Mouse (Mus musculus) stomach, embryonic 15.5 days (tissue): ENCODE measurements around the gene Hinfp. TPM values are rescaled to one million over a fixed set of nuclear protein-coding genes. Genes with fewer than 3 reads are reported as not detected.

Experiments used
- ATAC-seq: fragments of 200-750 bp; cut with Nextera tagmentation; 2 replicates; pipeline ENCODE4 v1.8.0; 2017; ENCODE audit warnings: low read depth, moderate number of reproducible peaks, moderate TSS enrichment; ENCODE audit not compliant: insufficient read depth, low FRiP score
- H3K27ac ChIP-seq: fragments of 300-500 bp; sonication (generic); 2 replicates; pipeline ENCODE4 v1.5.1; 2015; ENCODE audit warnings: mild to moderate bottlenecking, inconsistent platforms
- H3K27me3 ChIP-seq: fragments of 300-500 bp; sonication (generic); replicated peaks from 2 replicates; pipeline ENCODE4 v1.6.1; 2015; ENCODE audit warnings: inconsistent platforms
- H3K36me3 ChIP-seq: fragments of 300-500 bp; sonication (generic); 2 replicates; pipeline ENCODE4 v1.6.1; 2015; ENCODE audit warnings: inconsistent platforms
- H3K4me1 ChIP-seq: fragments of 300-500 bp; sonication (generic); 2 replicates; pipeline ENCODE4 v1.6.1; 2015; ENCODE audit warnings: inconsistent platforms
- H3K4me2 ChIP-seq: fragments of 300-500 bp; sonication (generic); 2 replicates; pipeline ENCODE4 v1.6.1; 2015; ENCODE audit warnings: mild to moderate bottlenecking, inconsistent platforms
- H3K4me3 ChIP-seq: fragments of 300-500 bp; sonication (generic); replicated peaks from 2 replicates; pipeline ENCODE4 v1.5.1; 2015; ENCODE audit warnings: inconsistent platforms
- H3K9ac ChIP-seq: fragments of 300-500 bp; sonication (generic); 2 replicates; pipeline ENCODE4 v1.6.1; 2015; ENCODE audit warnings: inconsistent platforms
- H3K9me3 ChIP-seq: fragments of 300-500 bp; sonication (generic); 2 replicates; pipeline ENCODE4 v1.6.1; 2016; ENCODE audit warnings: inconsistent platforms
- WGBS: fragments of 180-500 bp; shearing (Covaris S2); methylation state at CpG from one replicate; pipeline ENCODE4 v1.1.7; 2015; 5-methylcytosine and 5-hydroxymethylcytosine counted together
- polyA plus RNA-seq: library from polyadenylated mRNA; unstranded; fragments of >200 nt; fragmentation: Nextera tagmentation; extraction: Ambion mirVana; gene quantifications from 2 replicates; pipeline ENCODE4 v1.2.1, GENCODE M21; 2015

The Hinfp gene
- 20.3 and 21.4 TPM in 2 replicates for polyA plus RNA-seq

DNA sequence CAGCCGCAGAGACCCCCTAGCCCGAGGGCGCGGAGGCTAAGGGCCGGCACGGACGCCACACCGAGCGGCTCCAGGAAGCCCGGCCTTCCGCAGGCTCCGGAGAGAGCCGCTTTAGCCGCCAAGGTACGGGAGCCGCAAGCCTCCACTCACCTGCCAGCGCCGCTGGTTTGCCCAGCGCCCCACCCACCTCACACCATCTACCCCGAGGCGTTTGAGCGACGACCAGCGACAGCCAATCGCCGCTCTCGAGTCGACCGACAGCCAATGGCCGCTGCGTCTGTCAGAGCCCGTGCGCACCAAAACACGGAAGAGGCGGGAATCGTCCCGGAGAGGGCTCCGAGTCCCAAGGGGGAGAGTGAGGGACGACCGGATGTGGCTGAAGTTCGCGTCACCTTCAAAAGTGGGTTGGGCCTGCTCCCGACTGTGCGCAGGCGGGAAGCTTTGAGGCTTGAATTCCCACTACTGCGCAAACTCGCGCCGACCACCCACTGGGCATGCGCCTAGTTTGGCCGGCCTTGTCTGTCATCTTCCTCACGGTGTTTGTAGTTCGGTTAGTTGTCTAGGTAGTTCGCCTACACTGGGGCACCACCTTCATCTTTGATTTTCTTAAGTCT is at the start of gene Hinfp:
Hinfp (minus strand) TSS at position 206 of the 614 bp plus-strand sequence.
- peaks cover 12% of the 10 kb centered on the region for H3K4me1 ChIP-seq
- H3K27me3 ChIP-seq: no peaks in the 10 kb centered on the region
- peak; percentile 99 for ATAC-seq
- H3K4me3 ChIP-seq: peak within 1 kb of the TSS; percentile 100
- peaks cover 14% of the 10 kb centered on the region for H3K36me3 ChIP-seq
- peak within 1 kb of the TSS; percentile 74 for H3K4me2 ChIP-seq
- peak within 1 kb of the TSS; percentile 85 for H3K27ac ChIP-seq
- WGBS: under 1% methylated on average over 54 of the region's 54 CpGs
- H3K9me3 ChIP-seq: no peaks in the 10 kb centered on the region
- peak within 1 kb of the TSS; percentile 75 for H3K9ac ChIP-seq

- Histone ChIP-seq H3K27ac (no peak overlapping the region), H3K36me3 (peaks cover 83% of the 10 kb centered on the region), H3K27me3 (no peaks in the 10 kb centered on the region), H3K9me3 (no peaks in the 10 kb centered on the region), H3K4me3 (no peak overlapping the region), H3K9ac (no peak overlapping the region), H3K4me1 (no peaks in the 10 kb centered on the region), H3K4me2 (no peak overlapping the region)
- ATAC-seq: no peak
- whole genome bisulfite sequencing: 92% methylated on average over 6 of the region's 6 CpGs
Measured at GRCm38 (mm10) chr9:44353142-44353541, 47.7 kb upstream of the Hinfp start.

- no peaks in the 10 kb centered on the region for H3K4me1 ChIP-seq
- H3K27ac ChIP-seq: no peak overlapping the region
- 85% methylated on average over 10 of the region's 10 CpGs for WGBS
- H3K36me3 ChIP-seq: peaks cover 90% of the 10 kb centered on the region
- no peak overlapping the region for H3K9ac ChIP-seq
- H3K9me3 ChIP-seq: no peaks in the 10 kb centered on the region
- ATAC-seq: no peak
- no peak overlapping the region for H3K4me3 ChIP-seq
- no peak overlapping the region for H3K4me2 ChIP-seq
- H3K27me3 ChIP-seq: no peaks in the 10 kb centered on the region
Measured at GRCm38 (mm10) chr9:44352337-44352736, 46.9 kb upstream of the Hinfp start.

DNA sequence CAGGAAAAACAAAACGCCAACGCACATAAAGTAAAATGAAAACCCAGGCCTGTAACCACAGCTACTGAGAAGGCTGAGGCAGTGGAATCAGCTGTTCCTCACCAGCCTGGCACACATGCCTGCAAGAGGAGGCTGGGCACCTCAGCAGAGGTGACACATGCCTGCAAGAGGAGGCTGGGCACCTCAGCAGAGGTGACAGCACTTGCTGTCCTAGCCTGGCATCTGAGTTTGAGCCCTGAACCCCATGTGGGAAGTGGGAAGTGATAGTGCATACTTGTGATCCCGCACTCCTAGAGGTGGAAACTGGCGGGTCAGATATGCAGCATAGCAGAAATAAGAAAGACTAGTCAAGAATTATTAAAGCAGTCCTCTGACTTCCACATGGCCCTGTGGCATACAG is 45.9 kb upstream of the Hinfp start:
- H3K27ac ChIP-seq: no peak overlapping the region
- no peaks in the 10 kb centered on the region for H3K4me1 ChIP-seq
- no peak overlapping the region for H3K4me3 ChIP-seq
- ATAC-seq: no peak
- no peak overlapping the region for H3K9ac ChIP-seq
- peaks cover 81% of the 10 kb centered on the region for H3K36me3 ChIP-seq
- WGBS: 89% methylated on average over 4 of the region's 4 CpGs
- H3K4me2 ChIP-seq: no peak overlapping the region
- no peaks in the 10 kb centered on the region for H3K27me3 ChIP-seq
- no peaks in the 10 kb centered on the region for H3K9me3 ChIP-seq

DNA sequence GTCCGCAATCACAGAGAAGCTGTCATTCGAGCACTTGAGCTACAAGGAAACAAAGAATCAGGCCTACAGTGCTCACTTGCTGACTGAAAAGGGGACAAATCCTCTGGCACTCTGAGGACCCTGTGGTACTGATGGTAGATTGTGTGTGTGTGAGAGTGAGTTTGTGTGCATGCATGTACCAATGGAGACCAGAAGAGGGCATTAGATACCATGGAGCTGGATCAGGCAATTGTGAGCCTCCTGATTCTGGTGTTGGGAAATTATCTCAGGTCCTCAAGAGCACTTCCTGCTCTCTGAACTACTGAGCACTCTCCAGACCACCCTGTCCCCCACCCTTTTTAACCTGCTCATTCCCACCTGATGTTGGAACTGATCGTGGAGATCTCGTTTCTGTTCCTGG is 43.1 kb upstream of the Hinfp start:
- Histone ChIP-seq H3K27me3 (no peaks in the 10 kb centered on the region), H3K9me3 (no peaks in the 10 kb centered on the region), H3K9ac (no peak overlapping the region), H3K36me3 (peaks cover 54% of the 10 kb centered on the region), H3K4me1 (no peaks in the 10 kb centered on the region; the same call in 1 of the 2 replicates), H3K4me3 (no peak overlapping the region), H3K27ac (no peak overlapping the region), H3K4me2 (no peak overlapping the region)
- 97% methylated on average over 4 of the region's 4 CpGs for WGBS
- ATAC-seq: no peak

DNA sequence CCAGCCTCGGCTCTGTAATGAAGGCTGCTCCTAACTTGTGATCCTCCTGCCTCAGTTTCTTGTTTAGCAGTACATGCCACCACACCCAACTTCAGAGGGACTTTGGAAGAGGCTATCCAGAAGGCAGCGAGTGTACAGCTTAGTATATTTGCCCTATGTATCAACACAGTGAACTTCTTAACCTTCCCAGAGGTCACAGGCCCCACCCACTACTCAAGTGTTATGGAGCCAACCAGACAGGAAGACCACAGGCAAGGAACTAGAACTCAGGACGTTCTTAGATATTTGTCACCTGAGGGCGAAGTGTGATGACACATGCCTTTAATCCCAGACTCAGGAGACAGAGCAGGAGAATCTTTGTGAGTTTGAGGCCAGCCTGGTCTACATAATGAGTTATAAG is 42.1 kb upstream of the Hinfp start:
- ATAC-seq: no peak
- Histone ChIP-seq H3K27ac (no peak overlapping the region), H3K4me2 (no peak overlapping the region), H3K27me3 (no peaks in the 10 kb centered on the region), H3K4me3 (no peak overlapping the region), H3K4me1 (peaks cover 9% of the 10 kb centered on the region), H3K9me3 (no peaks in the 10 kb centered on the region), H3K36me3 (peaks cover 45% of the 10 kb centered on the region), H3K9ac (no peak overlapping the region)
- WGBS: 91% methylated on average over 4 of the region's 4 CpGs

DNA sequence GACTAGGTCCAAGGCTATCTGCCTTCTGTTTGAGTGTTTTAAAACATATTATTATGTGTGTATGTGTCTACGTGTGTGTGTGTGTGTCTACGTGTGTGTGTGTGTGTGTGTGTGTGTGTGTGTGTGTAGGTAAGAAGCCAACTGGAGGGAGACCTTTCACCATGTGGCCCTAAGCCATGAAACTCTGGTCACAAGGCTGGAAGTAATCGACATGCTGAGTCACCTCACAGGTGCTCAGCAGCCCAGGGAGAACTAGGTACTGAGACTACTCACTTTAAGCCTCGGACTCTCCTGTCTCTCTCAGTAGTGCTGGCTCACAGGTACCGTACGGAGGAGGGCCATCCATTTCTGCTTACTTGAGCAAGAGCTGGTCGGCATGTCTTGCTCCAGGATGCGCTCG is 41.7 kb upstream of the Hinfp start:
- Histone ChIP-seq H3K27me3 (no peaks in the 10 kb centered on the region), H3K4me2 (no peak overlapping the region), H3K36me3 (peaks cover 41% of the 10 kb centered on the region), H3K9ac (no peak overlapping the region), H3K27ac (no peak overlapping the region), H3K4me3 (no peak overlapping the region), H3K9me3 (no peaks in the 10 kb centered on the region), H3K4me1 (peaks cover 11% of the 10 kb centered on the region)
- 93% methylated on average over 9 of the region's 9 CpGs for WGBS
- no peak for ATAC-seq

GRCm38 (mm10) chr9:44345570-44346433 is 40.3 kb upstream of the Hinfp start:
- Histone ChIP-seq H3K9ac (no peak overlapping the region), H3K36me3 (peaks cover 28% of the 10 kb centered on the region), H3K9me3 (no peaks in the 10 kb centered on the region), H3K27me3 (no peaks in the 10 kb centered on the region), H3K27ac (no peak overlapping the region), H3K4me3 (no peak overlapping the region), H3K4me2 (no peak overlapping the region), H3K4me1 (peaks cover 13% of the 10 kb centered on the region)
- 85% methylated on average over 6 of the region's 6 CpGs for WGBS
- ATAC-seq: no peak

DNA sequence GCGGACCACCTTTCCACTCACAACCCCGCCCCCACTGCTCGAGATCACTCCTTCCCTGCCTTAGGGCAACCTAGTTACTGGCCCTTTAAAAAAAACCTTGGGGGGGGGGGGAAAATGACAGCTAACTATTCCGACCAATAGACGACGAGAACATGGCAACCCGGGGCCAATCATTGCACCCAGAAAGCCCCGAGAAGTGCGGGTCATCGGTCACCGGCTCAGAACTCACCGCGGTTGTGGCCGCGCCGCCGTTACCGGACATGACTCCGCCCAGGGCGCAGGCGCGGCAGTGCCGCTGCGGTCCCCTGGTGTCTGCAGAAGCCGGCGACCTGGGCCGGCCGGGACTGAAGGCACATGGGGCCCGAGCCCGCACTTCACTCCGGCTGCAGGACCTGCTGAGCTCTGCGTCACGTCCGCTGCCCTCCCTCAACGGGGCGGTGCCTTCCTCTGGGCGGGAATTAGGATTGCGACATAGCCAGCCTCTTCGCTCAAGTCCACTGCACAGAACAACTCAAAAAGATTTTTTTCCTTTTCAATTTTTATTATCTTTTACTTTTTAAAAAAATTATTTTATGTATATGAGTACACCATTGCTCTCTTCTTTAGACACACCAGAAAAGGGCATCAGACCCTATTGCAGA is 38.4 kb upstream of the Hinfp start, which contains the start of gene Hmbs:
Hmbs (minus strand) TSS at position 448 of the 641 bp plus-strand sequence.
- ATAC-seq: peak; percentile 93
- under 1% methylated on average over 39 of the region's 39 CpGs for WGBS
- Histone ChIP-seq H3K36me3 (peaks cover 20% of the 10 kb centered on the region), H3K4me3 (peak within 1 kb of the TSS; percentile 97), H3K9ac (peak within 1 kb of the TSS; percentile 90), H3K27me3 (no peaks in the 10 kb centered on the region), H3K4me1 (peaks cover 13% of the 10 kb centered on the region), H3K27ac (peak within 1 kb of the TSS; percentile 100), H3K9me3 (no peaks in the 10 kb centered on the region), H3K4me2 (peak within 1 kb of the TSS; percentile 80)

- no peaks in the 10 kb centered on the region for H3K27me3 ChIP-seq
- peaks cover 19% of the 10 kb centered on the region for H3K36me3 ChIP-seq
- peak overlapping the region; percentile 100 for H3K27ac ChIP-seq
- H3K4me2 ChIP-seq: peak overlapping the region; percentile 80
- H3K4me3 ChIP-seq: peak overlapping the region; percentile 97
- H3K9me3 ChIP-seq: no peaks in the 10 kb centered on the region
- peak overlapping the region; percentile 52; the same call in 1 of the 2 replicates for H3K9ac ChIP-seq
- peak; percentile 72 for ATAC-seq
- H3K4me1 ChIP-seq: peaks cover 13% of the 10 kb centered on the region
- 10% methylated on average over 6 of the region's 6 CpGs for WGBS
Measured at GRCm38 (mm10) chr9:44343290-44343689, 37.8 kb upstream of the Hinfp start.

GRCm38 (mm10) chr9:44342605-44343004 is 37.1 kb upstream of the Hinfp start:
- Histone ChIP-seq H3K36me3 (peaks cover 13% of the 10 kb centered on the region), H3K4me3 (no peak overlapping the region), H3K4me1 (peaks cover 16% of the 10 kb centered on the region), H3K4me2 (peak overlapping the region; percentile 80), H3K27me3 (no peaks in the 10 kb centered on the region), H3K9ac (peak overlapping the region; percentile 52; the same call in 1 of the 2 replicates), H3K27ac (peak overlapping the region; percentile 100), H3K9me3 (no peaks in the 10 kb centered on the region)
- no peak for ATAC-seq
- 75% methylated on average over 1 of the region's 1 CpGs for WGBS
